Comparison of ENCODE assay signal across 11 mouse cellular contexts in genomic region chr3:89387632-89388031, GRCm38 (mm10). TPM values are rescaled to one million over a fixed set of nuclear protein-coding genes. Genes with fewer than 3 reads are reported as not detected.
DNase-seq lines count a peak whose midpoint lies in the region; ATAC-seq and TF ChIP-seq lines count a peak whose summit lies in the region.
"Had no signal": no experiment of that assay in that cellular context is flagged by ENCODE, and none has a peak within 500 bp of the region (broad histone marks: within the 10 kb centered on the region; RNA-seq: fewer than 3 reads in every experiment).

No protein-coding gene starts in this region.

- DNase-seq in adrenal gland, postnatal 10 days: peak; percentile 72
- no peak for DNase-seq in adrenal gland, postnatal 4 days (ENCODE audit: low spot score in 2 of 2)
- DNase-seq in lung, adult 18-20 months: peak; percentile 51 to 53
- no peak for DNase-seq in lung, postnatal 25 days (ENCODE audit: low spot score)
- DNase-seq in embryo, embryonic 10.5 days (ENCODE audit: low spot score): no peak
- no peak for DNase-seq in cerebellum, postnatal 36 days

- TF ChIP-seq CTCF in cortical plate, adult 2 months (IDR thresholded peaks at IDR 0.05; ENCODE audit: extremely low read depth, insufficient read depth, low read length): no peak

- H3K9me3 ChIP-seq in lung, embryonic 16.5 days (ENCODE audit: control insufficient read depth, low read length): no peaks in the 10 kb centered on the region
- H3K9me3 ChIP-seq: forebrain, embryonic 10.5 days; hindbrain, embryonic 15.5 days; midbrain, embryonic 15.5 days had no signal

- no peaks in the 10 kb centered on the region for H3K36me3 ChIP-seq in lung, embryonic 16.5 days (ENCODE audit: control insufficient read depth, insufficient read depth, low read length)
- H3K36me3 ChIP-seq: forebrain, embryonic 10.5 days; hindbrain, embryonic 15.5 days; midbrain, embryonic 15.5 days had no signal

- no peak for TF ChIP-seq POLR2A in cortical plate, adult 2 months (IDR thresholded peaks at IDR 0.05; ENCODE audit: extremely low read depth, insufficient read depth, low read length)

- ATAC-seq in lung, embryonic 16.5 days (ENCODE audit: low read depth): no peak
- ATAC-seq: midbrain, embryonic 15.5 days had no signal

- H3K9ac ChIP-seq in lung, embryonic 16.5 days (ENCODE audit: low read length): 0 out of 2 replicates have a peak overlapping the region, but pooled peaks have one; percentile 4
- H3K9ac ChIP-seq: hindbrain, embryonic 15.5 days; midbrain, embryonic 15.5 days had no signal

- no peaks in the 10 kb centered on the region for H3K27me3 ChIP-seq in lung, embryonic 16.5 days (ENCODE audit: control insufficient read depth, insufficient read depth, low read depth, low read length)

- H3K4me1 ChIP-seq in cortical plate, adult 2 months (ENCODE audit: control insufficient read depth, insufficient read depth, low read length): peaks cover 2% of the 10 kb centered on the region
- peaks cover 55% of the 10 kb centered on the region for H3K4me1 ChIP-seq in lung, embryonic 16.5 days (replicated peaks; ENCODE audit: control insufficient read depth, insufficient read depth, low read length)

- H3K4me2 ChIP-seq in lung, embryonic 16.5 days (ENCODE audit: low read depth, low read length): no peak overlapping the region
- H3K4me2 ChIP-seq: hindbrain, embryonic 15.5 days; midbrain, embryonic 15.5 days had no signal

- no peak overlapping the region for H3K4me3 ChIP-seq in cortical plate, adult 2 months (ENCODE audit: insufficient read depth, low read length)
- H3K4me3 ChIP-seq in lung, embryonic 16.5 days (ENCODE audit: low read length): no peak overlapping the region
- H3K4me3 ChIP-seq: forebrain, embryonic 10.5 days; hindbrain, embryonic 15.5 days; midbrain, embryonic 15.5 days had no signal

- WGBS in lung, embryonic 16.5 days: 67% methylated on average over 11 of the region's 11 CpGs

- peak overlapping the region; percentile 5; the same call in 1 of the 2 replicates for H3K27ac ChIP-seq in cortical plate, adult 2 months (ENCODE audit: insufficient read depth, low read length)
- H3K27ac ChIP-seq in lung, embryonic 16.5 days (ENCODE audit: low read length): peak overlapping the region; percentile 24; the same call in 1 of the 2 replicates
- H3K27ac ChIP-seq: hindbrain, embryonic 15.5 days; midbrain, embryonic 15.5 days had no signal

RNA-seq across cellular contexts. Expression of gene Zbtb7b, which starts 6.9 kb away (rescaled TPM):
- 10 to 100 TPM; 62.3 to 62.4 TPM for total RNA-seq in adrenal gland, postnatal 10 days (2021)
- 10 to 100 TPM; 41.8 to 47.2 TPM for total RNA-seq in adrenal gland, postnatal 4 days (2021)
- polyA plus RNA-seq in cortical plate, adult 2 months (2012; rRNA removed): 14.7 and 18.7 TPM in 2 replicates
- polyA plus RNA-seq in lung, embryonic 16.5 days (2015; fragmentation: Nextera tagmentation; extraction: Ambion mirVana): 4.8 and 5.9 TPM in 2 replicates

RNA-seq across cellular contexts. Expression of gene Lenep, which starts 15.0 kb away (rescaled TPM):
- total RNA-seq in adrenal gland, postnatal 10 days (2021): under 1 TPM in 1 of 2 experiments, not detected in 1; 0.24 TPM
- not detected for total RNA-seq in adrenal gland, postnatal 4 days (2021)
- polyA plus RNA-seq in cortical plate, adult 2 months (2012; rRNA removed): 5.1 and 5.9 TPM in 2 replicates
- polyA plus RNA-seq in lung, embryonic 16.5 days (2015; fragmentation: Nextera tagmentation; extraction: Ambion mirVana): 0.21 TPM in 1 of 2 replicates, not detected in the other

RNA-seq across cellular contexts. Expression of gene Dcst1, which starts 22.6 kb away (rescaled TPM):
- total RNA-seq in adrenal gland, postnatal 10 days (2021): under 1 TPM in 1 of 2 experiments, not detected in 1; 0.45 TPM
- total RNA-seq in adrenal gland, postnatal 4 days (2021): 1 to 10 TPM in 1 of 2 experiments, under 1 TPM in 1; 0.81 to 1.2 TPM
- polyA plus RNA-seq in cortical plate, adult 2 months (2012; rRNA removed): 0.06 TPM in 1 of 2 replicates, not detected in the other
- polyA plus RNA-seq in lung, embryonic 16.5 days (2015; fragmentation: Nextera tagmentation; extraction: Ambion mirVana): 0.13 and 0.53 TPM in 2 replicates
- polyA plus RNA-seq: forebrain, embryonic 10.5 days had no signal

RNA-seq across cellular contexts. Expression of gene Flad1, which starts 24.0 kb away (rescaled TPM):
- total RNA-seq in adrenal gland, postnatal 10 days (2021): 10 to 100 TPM; 49.4 to 54.6 TPM
- 10 to 100 TPM; 30.9 to 36.8 TPM for total RNA-seq in adrenal gland, postnatal 4 days (2021)
- polyA plus RNA-seq in cortical plate, adult 2 months (2012; rRNA removed): 45.4 and 48.7 TPM in 2 replicates
- 24.0 and 26.9 TPM in 2 replicates for polyA plus RNA-seq in lung, embryonic 16.5 days (2015; fragmentation: Nextera tagmentation; extraction: Ambion mirVana)

RNA-seq across cellular contexts. Expression of gene Dcst2, which starts 25.9 kb away (rescaled TPM):
- under 1 TPM; 0.48 to 0.82 TPM for total RNA-seq in adrenal gland, postnatal 10 days (2021)
- under 1 TPM; 0.25 to 0.48 TPM for total RNA-seq in adrenal gland, postnatal 4 days (2021)
- polyA plus RNA-seq in cortical plate, adult 2 months (2012; rRNA removed): 0.61 and 0.75 TPM in 2 replicates
- 0.06 TPM in 1 of 2 replicates, not detected in the other for polyA plus RNA-seq in lung, embryonic 16.5 days (2015; fragmentation: Nextera tagmentation; extraction: Ambion mirVana)

Comparison
In these comparisons a context has a peak if more than half of its experiments do, and no peak if none do; other contexts are left out.
1. DNase-seq: peak in adrenal gland, postnatal 10 days (single experiment) and lung, adult 18-20 months (2 of 2); none in adrenal gland, postnatal 4 days (0 of 2), lung, postnatal 25 days (single experiment), embryo, embryonic 10.5 days (single experiment) and cerebellum, postnatal 36 days (0 of 2).